Mouse (Mus musculus): Measurements from ENCODE around the gene Slc38a2. TPM values are rescaled to one million over a fixed set of nuclear protein-coding genes. Genes with fewer than 3 reads are reported as not detected.

Gene Slc38a2
- 134 and 138 TPM in 2 replicates for polyA plus RNA-seq (2015; fragmentation: Nextera tagmentation; extraction: Ambion mirVana)

GRCm38 (mm10) chr15:96699521-96700511 lies at the start of gene Slc38a2:
TSS of gene Slc38a2 (minus strand) at chr15:96699730.
- Histone ChIP-seq H3K4me2 (peak within 1 kb of the TSS; percentile 78), H3K27me3 (no peaks in the 10 kb centered on the region), H3K4me1 (peaks cover 39% of the 10 kb centered on the region), H3K36me3 (peaks cover 37% of the 10 kb centered on the region), H3K9ac (peak within 1 kb of the TSS; percentile 97), H3K27ac (peak within 1 kb of the TSS; percentile 99), H3K9me3 (replicated peaks) (no peaks in the 10 kb centered on the region), H3K4me3 (replicated peaks) (peak within 1 kb of the TSS; percentile 92)
- peak; percentile 88 for ATAC-seq (replicated peaks; ENCODE audit: low FRiP score)
- under 1% methylated on average over 76 of the region's 76 CpGs for WGBS

- peaks cover 4% of the 10 kb centered on the region; the same call in 1 of the 2 replicates for H3K4me1 ChIP-seq
- H3K4me2 ChIP-seq, result no peak overlapping the region
- H3K27ac ChIP-seq, result peak overlapping the region; percentile 59; the same call in 1 of the 2 replicates
- WGBS, result 76% methylated on average over 10 of the region's 10 CpGs
- ATAC-seq (replicated peaks; ENCODE audit: low FRiP score), result no peak
- H3K9ac ChIP-seq, result no peak overlapping the region
- H3K9me3 ChIP-seq (replicated peaks), result no peaks in the 10 kb centered on the region
- no peaks in the 10 kb centered on the region for H3K36me3 ChIP-seq
- no peaks in the 10 kb centered on the region for H3K27me3 ChIP-seq
- no peak overlapping the region for H3K4me3 ChIP-seq (replicated peaks)
Observed at GRCm38 (mm10) chr15:96749101-96749500, 49.6 kb upstream of the Slc38a2 start.

- Histone ChIP-seq H3K4me3 (replicated peaks) (no peak overlapping the region), H3K9ac (no peak overlapping the region), H3K4me1 (peaks cover 16% of the 10 kb centered on the region), H3K27me3 (no peaks in the 10 kb centered on the region), H3K36me3 (no peaks in the 10 kb centered on the region), H3K9me3 (replicated peaks) (no peaks in the 10 kb centered on the region), H3K4me2 (no peak overlapping the region), H3K27ac (peak overlapping the region; percentile 13; the same call in 1 of the 2 replicates)
- 81% methylated on average over 11 of the region's 11 CpGs for WGBS
- ATAC-seq (replicated peaks; ENCODE audit: low FRiP score), result no peak
Observed at GRCm38 (mm10) chr15:96747551-96747950, 48.0 kb upstream of the Slc38a2 start.

GRCm38 (mm10) chr15:96746986-96747385 lies 47.5 kb upstream of the Slc38a2 start:
- H3K4me2 ChIP-seq, result no peak overlapping the region
- H3K4me3 ChIP-seq (replicated peaks), result no peak overlapping the region
- H3K9ac ChIP-seq, result no peak overlapping the region
- 75% methylated on average over 6 of the region's 6 CpGs for WGBS
- H3K4me1 ChIP-seq, result peaks cover 16% of the 10 kb centered on the region
- no peaks in the 10 kb centered on the region for H3K9me3 ChIP-seq (replicated peaks)
- no peak for ATAC-seq (replicated peaks; ENCODE audit: low FRiP score)
- H3K27ac ChIP-seq, result no peak overlapping the region
- no peaks in the 10 kb centered on the region for H3K27me3 ChIP-seq
- no peaks in the 10 kb centered on the region for H3K36me3 ChIP-seq

- 94% methylated on average over 1 of the region's 1 CpGs for WGBS
- Histone ChIP-seq H3K9ac (no peak overlapping the region), H3K4me2 (no peak overlapping the region), H3K27ac (no peak overlapping the region), H3K4me1 (peaks cover 16% of the 10 kb centered on the region), H3K9me3 (replicated peaks) (no peaks in the 10 kb centered on the region), H3K4me3 (replicated peaks) (no peak overlapping the region), H3K36me3 (no peaks in the 10 kb centered on the region), H3K27me3 (no peaks in the 10 kb centered on the region)
- ATAC-seq (replicated peaks; ENCODE audit: low FRiP score), result no peak
Observed at GRCm38 (mm10) chr15:96745299-96745698, 45.8 kb upstream of the Slc38a2 start.

GRCm38 (mm10) chr15:96744882-96745296 lies 45.4 kb upstream of the Slc38a2 start:
- Histone ChIP-seq H3K27me3 (no peaks in the 10 kb centered on the region), H3K9ac (0 out of 2 replicates have a peak overlapping the region, but pooled peaks have one; percentile 4), H3K36me3 (no peaks in the 10 kb centered on the region), H3K4me3 (replicated peaks) (no peak overlapping the region), H3K27ac (0 out of 2 replicates have a peak overlapping the region, but pooled peaks have one; percentile 0), H3K9me3 (replicated peaks) (no peaks in the 10 kb centered on the region), H3K4me1 (peaks cover 14% of the 10 kb centered on the region), H3K4me2 (no peak overlapping the region)
- 88% methylated on average over 5 of the region's 5 CpGs for WGBS
- no peak for ATAC-seq (replicated peaks; ENCODE audit: low FRiP score)

GRCm38 (mm10) chr15:96744153-96744881 lies 44.8 kb upstream of the Slc38a2 start:
- peaks cover 13% of the 10 kb centered on the region for H3K4me1 ChIP-seq
- H3K9ac ChIP-seq, result 0 out of 2 replicates have a peak overlapping the region, but pooled peaks have one; percentile 4
- H3K4me2 ChIP-seq, result no peak overlapping the region
- H3K27me3 ChIP-seq, result no peaks in the 10 kb centered on the region
- H3K9me3 ChIP-seq (replicated peaks), result no peaks in the 10 kb centered on the region
- H3K4me3 ChIP-seq (replicated peaks), result no peak overlapping the region
- 64% methylated on average over 18 of the region's 18 CpGs for WGBS
- no peaks in the 10 kb centered on the region for H3K36me3 ChIP-seq
- ATAC-seq (replicated peaks; ENCODE audit: low FRiP score), result no peak
- 0 out of 2 replicates have a peak overlapping the region, but pooled peaks have one; percentile 0 for H3K27ac ChIP-seq

GRCm38 (mm10) chr15:96743257-96743656 lies 43.7 kb upstream of the Slc38a2 start:
- Histone ChIP-seq H3K4me2 (no peak overlapping the region), H3K4me1 (peaks cover 13% of the 10 kb centered on the region), H3K9ac (no peak overlapping the region), H3K27ac (0 out of 2 replicates have a peak overlapping the region, but pooled peaks have one; percentile 33), H3K4me3 (replicated peaks) (no peak overlapping the region), H3K9me3 (replicated peaks) (no peaks in the 10 kb centered on the region), H3K27me3 (no peaks in the 10 kb centered on the region), H3K36me3 (no peaks in the 10 kb centered on the region)
- WGBS, result 60% methylated on average over 6 of the region's 6 CpGs
- no peak for ATAC-seq (replicated peaks; ENCODE audit: low FRiP score)

- 86% methylated on average over 16 of the region's 16 CpGs for WGBS
- H3K27me3 ChIP-seq, result no peaks in the 10 kb centered on the region
- H3K4me3 ChIP-seq (replicated peaks), result no peak overlapping the region
- H3K9ac ChIP-seq, result no peak overlapping the region
- H3K9me3 ChIP-seq (replicated peaks), result no peaks in the 10 kb centered on the region
- no peaks in the 10 kb centered on the region for H3K36me3 ChIP-seq
- no peak overlapping the region for H3K4me2 ChIP-seq
- peaks cover 13% of the 10 kb centered on the region for H3K4me1 ChIP-seq
- no peak for ATAC-seq (replicated peaks; ENCODE audit: low FRiP score)
- H3K27ac ChIP-seq, result 0 out of 2 replicates have a peak overlapping the region, but pooled peaks have one; percentile 33
Observed at GRCm38 (mm10) chr15:96742591-96743241, 43.2 kb upstream of the Slc38a2 start.

GRCm38 (mm10) chr15:96740865-96741561 lies 41.5 kb upstream of the Slc38a2 start:
- Histone ChIP-seq H3K4me1 (peaks cover 16% of the 10 kb centered on the region), H3K4me2 (no peak overlapping the region), H3K27me3 (no peaks in the 10 kb centered on the region), H3K9me3 (replicated peaks) (no peaks in the 10 kb centered on the region), H3K4me3 (replicated peaks) (no peak overlapping the region), H3K9ac (no peak overlapping the region), H3K27ac (no peak overlapping the region), H3K36me3 (no peaks in the 10 kb centered on the region)
- ATAC-seq (replicated peaks; ENCODE audit: low FRiP score), result no peak
- WGBS, result 88% methylated on average over 7 of the region's 7 CpGs

- WGBS, result 69% methylated on average over 4 of the region's 4 CpGs
- Histone ChIP-seq H3K4me3 (replicated peaks) (no peak overlapping the region), H3K9me3 (replicated peaks) (no peaks in the 10 kb centered on the region)
Observed at GRCm38 (mm10) chr15:96740091-96740490, 40.6 kb upstream of the Slc38a2 start.

More at GRCm38 (mm10) chr15:96740091-96740490, 40.6 kb upstream of the Slc38a2 start:
- no peaks in the 10 kb centered on the region for H3K36me3 ChIP-seq
- no peak for ATAC-seq (replicated peaks; ENCODE audit: low FRiP score)
- no peaks in the 10 kb centered on the region for H3K27me3 ChIP-seq
- H3K4me1 ChIP-seq, result peaks cover 18% of the 10 kb centered on the region
- H3K4me2 ChIP-seq, result no peak overlapping the region
- H3K9ac ChIP-seq, result no peak overlapping the region
- H3K27ac ChIP-seq, result no peak overlapping the region
